Comparison of ENCODE assay signal across 15 mouse cellular contexts in the genomic region with DNA sequence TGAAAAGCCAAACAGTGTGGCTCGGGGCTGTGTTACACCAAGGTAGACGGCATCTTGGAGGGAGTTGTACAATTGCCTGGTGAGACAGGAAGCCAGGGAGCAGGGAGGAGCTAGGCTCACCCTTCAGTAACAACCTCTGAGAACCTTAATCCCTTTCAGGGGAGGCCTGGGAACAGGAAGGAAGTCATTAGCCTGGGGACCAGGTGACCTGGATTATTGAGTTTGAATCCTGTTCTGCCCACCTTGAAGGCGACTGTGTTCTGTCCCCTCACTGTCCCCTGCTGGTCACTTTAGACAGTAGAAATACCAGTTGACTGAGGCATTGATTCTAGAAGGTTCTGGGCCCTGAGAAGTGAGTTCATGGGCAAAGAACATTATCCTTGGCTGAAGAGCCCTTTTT. TPM values are rescaled to one million over a fixed set of nuclear protein-coding genes. Genes with fewer than 3 reads are reported as not detected.
DNase-seq lines count a peak whose midpoint lies in the region; ATAC-seq and TF ChIP-seq lines count a peak whose summit lies in the region.
"Had no signal": no experiment of that assay in that cellular context is flagged by ENCODE, and none has a peak within 500 bp of the region (broad histone marks: within the 10 kb centered on the region; RNA-seq: fewer than 3 reads in every experiment).

No protein-coding gene starts in this region.

- TF ChIP-seq POLR2A in cerebellum, adult 2 months (IDR thresholded peaks at IDR 0.05; ENCODE audit: borderline replicate concordance, insufficient read depth, low read length), result no peak

- peaks cover 94% of the 10 kb centered on the region for H3K4me1 ChIP-seq in cerebellum, adult 2 months (ENCODE audit: control insufficient read depth, insufficient read depth, low read length)
- peaks cover 33% of the 10 kb centered on the region for H3K4me1 ChIP-seq in heart, postnatal 0 days (ENCODE audit: control insufficient read depth, insufficient read depth)
- H3K4me1 ChIP-seq in liver, postnatal 0 days (ENCODE audit: insufficient read depth), result peaks cover 18% of the 10 kb centered on the region
- H3K4me1 ChIP-seq in liver, embryonic 12.5 days, result peaks cover 47% of the 10 kb centered on the region
- peaks cover 80% of the 10 kb centered on the region for H3K4me1 ChIP-seq in limb, embryonic 15.5 days

- no peak for TF ChIP-seq EP300 in heart, postnatal 0 days (IDR thresholded peaks at IDR 0.05; ENCODE audit: low read depth)
- TF ChIP-seq EP300 in liver, postnatal 0 days (IDR thresholded peaks at IDR 0.05; ENCODE audit: low read depth), result no peak

- no peak for DNase-seq in cerebellum, adult 2 months
- DNase-seq in cerebellum, adult 11 months, result no peak
- no peak for DNase-seq in heart, postnatal 0 days (ENCODE audit: low spot score)
- DNase-seq in heart, postnatal 14 days, result no peak
- DNase-seq in liver, postnatal 0 days, result no peak
- no peak for DNase-seq in ovary, adult 18-20 months (ENCODE audit: low spot score)
- DNase-seq: gastrocnemius, postnatal 36 days; liver, embryonic 13.5 days; thymus, postnatal 4 days had no signal

- H3K36me3 ChIP-seq in heart, postnatal 0 days (replicated peaks; ENCODE audit: control insufficient read depth, insufficient read depth, low read length), result 0 out of 2 replicates have a peak, but pooled peaks cover 2% of the 10 kb centered on the region
- no peaks in the 10 kb centered on the region for H3K36me3 ChIP-seq in liver, postnatal 0 days (replicated peaks; ENCODE audit: insufficient read depth, low read length)
- no peaks in the 10 kb centered on the region for H3K36me3 ChIP-seq in liver, embryonic 12.5 days
- no peaks in the 10 kb centered on the region for H3K36me3 ChIP-seq in limb, embryonic 15.5 days
- H3K36me3 ChIP-seq: liver, embryonic 13.5 days had no signal

- H3K4me3 ChIP-seq in cerebellum, adult 2 months (replicated peaks; ENCODE audit: insufficient read depth, low read depth, low read length), result no peak overlapping the region
- no peak overlapping the region for H3K4me3 ChIP-seq in heart, postnatal 0 days (ENCODE audit: low read depth, low read length)
- no peak overlapping the region for H3K4me3 ChIP-seq in liver, postnatal 0 days (ENCODE audit: low read depth, low read length)
- H3K4me3 ChIP-seq in liver, embryonic 12.5 days, result no peak overlapping the region
- H3K4me3 ChIP-seq in limb, embryonic 15.5 days, result no peak overlapping the region
- H3K4me3 ChIP-seq: liver, embryonic 13.5 days had no signal

- ATAC-seq in heart, postnatal 0 days (ENCODE audit: insufficient read depth, low read depth), result no peak
- no peak for ATAC-seq in liver, postnatal 0 days
- no peak for ATAC-seq in liver, embryonic 12.5 days
- ATAC-seq in limb, embryonic 15.5 days (ENCODE audit: insufficient number of reproducible peaks, low FRiP score, low TSS enrichment, low read depth), result no peak
- ATAC-seq: forebrain, embryonic 14.5 days had no signal

- no peaks in the 10 kb centered on the region for H3K27me3 ChIP-seq in cerebellum, adult 2 months (ENCODE audit: control insufficient read depth, insufficient read depth, low read length)
- no peaks in the 10 kb centered on the region for H3K27me3 ChIP-seq in heart, postnatal 0 days (ENCODE audit: control insufficient read depth, insufficient read depth, low read length)
- H3K27me3 ChIP-seq in liver, postnatal 0 days (ENCODE audit: insufficient read depth, low read length), result no peaks in the 10 kb centered on the region
- H3K27me3 ChIP-seq in liver, embryonic 12.5 days (replicated peaks), result peaks cover 32% of the 10 kb centered on the region
- no peaks in the 10 kb centered on the region for H3K27me3 ChIP-seq in limb, embryonic 15.5 days

- peak; percentile 30; the same call in 1 of the 2 replicates for TF ChIP-seq CTCF in cerebellum, adult 2 months (IDR thresholded peaks at IDR 0.05; ENCODE audit: borderline replicate concordance, insufficient read depth, low read depth, low read length)
- peak; percentile 45 for TF ChIP-seq CTCF in heart, postnatal 0 days (IDR thresholded peaks at IDR 0.05; ENCODE audit: low read depth)
- TF ChIP-seq CTCF in liver, postnatal 0 days (IDR thresholded peaks at IDR 0.05; ENCODE audit: low read depth), result peak; percentile 39

- WGBS in cerebellum, adult 2 months, result 32% methylated on average over 3 of the region's 3 CpGs
- 54% methylated on average over 3 of the region's 3 CpGs for WGBS in heart, postnatal 0 days
- WGBS in liver, postnatal 0 days (ENCODE audit: insufficient replicate concordance), result 47% methylated on average over 3 of the region's 3 CpGs
- WGBS in liver, embryonic 12.5 days (ENCODE audit: insufficient replicate concordance), result 43% methylated on average over 3 of the region's 3 CpGs
- WGBS in limb, embryonic 15.5 days, result 24% methylated on average over 3 of the region's 3 CpGs

- intact Hi-C loops in heart, postnatal 14 days (cut with DNase I), result loop anchor here (2.0 kb wide), 1 partner anchor 17 kb away; no protein-coding TSS in a partner anchor

- no peak overlapping the region for H3K27ac ChIP-seq in cerebellum, adult 2 months (ENCODE audit: insufficient read depth, low read length)
- peak overlapping the region; percentile 51; the same call in 1 of the 2 replicates for H3K27ac ChIP-seq in heart, postnatal 0 days (ENCODE audit: low read depth)
- H3K27ac ChIP-seq in liver, postnatal 0 days (ENCODE audit: low read depth), result no peak overlapping the region
- no peak overlapping the region for H3K27ac ChIP-seq in liver, embryonic 12.5 days
- peak overlapping the region; percentile 9; the same call in 1 of the 2 replicates for H3K27ac ChIP-seq in limb, embryonic 15.5 days
- H3K27ac ChIP-seq: liver, embryonic 13.5 days had no signal

- no peak overlapping the region for H3K9ac ChIP-seq in heart, postnatal 0 days (replicated peaks; ENCODE audit: low read depth, low read length)
- H3K9ac ChIP-seq in liver, postnatal 0 days (replicated peaks), result no peak overlapping the region
- no peak overlapping the region for H3K9ac ChIP-seq in liver, embryonic 12.5 days
- no peak overlapping the region for H3K9ac ChIP-seq in limb, embryonic 15.5 days
- H3K9ac ChIP-seq: liver, embryonic 13.5 days had no signal

- no peak overlapping the region for H3K4me2 ChIP-seq in heart, postnatal 0 days (ENCODE audit: low read depth, low read length)
- H3K4me2 ChIP-seq in liver, postnatal 0 days (ENCODE audit: low read depth, low read length), result no peak overlapping the region
- no peak overlapping the region for H3K4me2 ChIP-seq in liver, embryonic 12.5 days
- no peak overlapping the region for H3K4me2 ChIP-seq in limb, embryonic 15.5 days
- H3K4me2 ChIP-seq: liver, embryonic 13.5 days had no signal

- no peaks in the 10 kb centered on the region for H3K9me3 ChIP-seq in heart, postnatal 0 days (replicated peaks; ENCODE audit: control insufficient read depth, low read length)
- no peaks in the 10 kb centered on the region for H3K9me3 ChIP-seq in liver, postnatal 0 days (ENCODE audit: low read length)
- no peaks in the 10 kb centered on the region for H3K9me3 ChIP-seq in liver, embryonic 12.5 days (replicated peaks)
- H3K9me3 ChIP-seq in limb, embryonic 15.5 days, result no peaks in the 10 kb centered on the region
- H3K9me3 ChIP-seq: liver, embryonic 13.5 days had no signal

RNA-seq across cellular contexts. Expression of gene Gm21969, which starts 8.9 kb away (rescaled TPM):
- polyA plus RNA-seq in cerebellum, adult 2 months (2012; rRNA removed), result 0.03 and 0.05 TPM in 2 replicates
- total RNA-seq in heart, postnatal 0 days (2014; rRNA removed; ENCODE audit: low replicate concordance), result not detected in 2 replicates
- not detected in 2 replicates for polyA plus RNA-seq in heart, postnatal 0 days (2015; fragmentation: Nextera tagmentation; extraction: Ambion mirVana)
- total RNA-seq in heart, postnatal 14 days (2021), result not detected
- polyA plus RNA-seq in liver, postnatal 0 days (2015; fragmentation: Nextera tagmentation; extraction: Ambion mirVana), result 0.04 TPM in 1 of 2 replicates, not detected in the other
- not detected in 2 replicates for polyA plus RNA-seq in liver, embryonic 12.5 days (2016; fragmentation: Nextera tagmentation; extraction: Ambion mirVana)
- polyA plus RNA-seq in limb, embryonic 15.5 days (2015; fragmentation: Nextera tagmentation; extraction: Ambion mirVana), result not detected in 2 replicates
- total RNA-seq: gastrocnemius, postnatal 36 days; layer of hippocampus, postnatal 25 days; MEL had no signal
- polyA plus RNA-seq: forebrain, embryonic 14.5 days; liver, embryonic 13.5 days; neural tube, embryonic 11.5 days had no signal

RNA-seq across cellular contexts. Expression of gene Aldh4a1, which starts 28.6 kb away (rescaled TPM):
- polyA plus RNA-seq in cerebellum, adult 2 months (2012; rRNA removed), result 22.5 and 25.2 TPM in 2 replicates
- total RNA-seq in heart, postnatal 0 days (2014; rRNA removed; ENCODE audit: low replicate concordance), result 47.7 and 53.7 TPM in 2 replicates
- 21.7 and 24.9 TPM in 2 replicates for polyA plus RNA-seq in heart, postnatal 0 days (2015; fragmentation: Nextera tagmentation; extraction: Ambion mirVana)
- 10 to 100 TPM; 28.4 to 31.5 TPM for total RNA-seq in heart, postnatal 14 days (2021)
- 81.2 and 86.3 TPM in 2 replicates for polyA plus RNA-seq in liver, postnatal 0 days (2015; fragmentation: Nextera tagmentation; extraction: Ambion mirVana)
- 49.4 and 52.0 TPM in 2 replicates for polyA plus RNA-seq in liver, embryonic 12.5 days (2016; fragmentation: Nextera tagmentation; extraction: Ambion mirVana)
- polyA plus RNA-seq in limb, embryonic 15.5 days (2015; fragmentation: Nextera tagmentation; extraction: Ambion mirVana), result 36.8 and 39.7 TPM in 2 replicates

RNA-seq across cellular contexts. Expression of gene Tas1r2, which starts 59.3 kb away (rescaled TPM):
- polyA plus RNA-seq in cerebellum, adult 2 months (2012; rRNA removed), result not detected in 2 replicates
- not detected in 2 replicates for total RNA-seq in heart, postnatal 0 days (2014; rRNA removed; ENCODE audit: low replicate concordance)
- polyA plus RNA-seq in heart, postnatal 0 days (2015; fragmentation: Nextera tagmentation; extraction: Ambion mirVana), result not detected in 2 replicates
- not detected for total RNA-seq in heart, postnatal 14 days (2021)
- polyA plus RNA-seq in liver, postnatal 0 days (2015; fragmentation: Nextera tagmentation; extraction: Ambion mirVana), result not detected in 2 replicates
- not detected in 2 replicates for polyA plus RNA-seq in liver, embryonic 12.5 days (2016; fragmentation: Nextera tagmentation; extraction: Ambion mirVana)
- 0.07 and 0.08 TPM in 2 replicates for polyA plus RNA-seq in limb, embryonic 15.5 days (2015; fragmentation: Nextera tagmentation; extraction: Ambion mirVana)
- total RNA-seq: gastrocnemius, postnatal 36 days; layer of hippocampus, postnatal 25 days; MEL had no signal
- polyA plus RNA-seq: forebrain, embryonic 14.5 days; liver, embryonic 13.5 days; neural tube, embryonic 11.5 days had no signal

Comparison
In these comparisons a context has a peak if more than half of its experiments do, and no peak if none do; other contexts are left out.
1. H3K27ac ChIP-seq: peak in heart, postnatal 0 days (single experiment) and limb, embryonic 15.5 days (single experiment); none in cerebellum, adult 2 months (single experiment), liver, postnatal 0 days (single experiment) and liver, embryonic 12.5 days (single experiment).
2. Peak in every context shown above with its lines, with median percentiles within 50 percentile points of each other: CTCF ChIP-seq.